Mouse (Mus musculus): ENCODE results near the gene Bik.

Bik gene

DNA sequence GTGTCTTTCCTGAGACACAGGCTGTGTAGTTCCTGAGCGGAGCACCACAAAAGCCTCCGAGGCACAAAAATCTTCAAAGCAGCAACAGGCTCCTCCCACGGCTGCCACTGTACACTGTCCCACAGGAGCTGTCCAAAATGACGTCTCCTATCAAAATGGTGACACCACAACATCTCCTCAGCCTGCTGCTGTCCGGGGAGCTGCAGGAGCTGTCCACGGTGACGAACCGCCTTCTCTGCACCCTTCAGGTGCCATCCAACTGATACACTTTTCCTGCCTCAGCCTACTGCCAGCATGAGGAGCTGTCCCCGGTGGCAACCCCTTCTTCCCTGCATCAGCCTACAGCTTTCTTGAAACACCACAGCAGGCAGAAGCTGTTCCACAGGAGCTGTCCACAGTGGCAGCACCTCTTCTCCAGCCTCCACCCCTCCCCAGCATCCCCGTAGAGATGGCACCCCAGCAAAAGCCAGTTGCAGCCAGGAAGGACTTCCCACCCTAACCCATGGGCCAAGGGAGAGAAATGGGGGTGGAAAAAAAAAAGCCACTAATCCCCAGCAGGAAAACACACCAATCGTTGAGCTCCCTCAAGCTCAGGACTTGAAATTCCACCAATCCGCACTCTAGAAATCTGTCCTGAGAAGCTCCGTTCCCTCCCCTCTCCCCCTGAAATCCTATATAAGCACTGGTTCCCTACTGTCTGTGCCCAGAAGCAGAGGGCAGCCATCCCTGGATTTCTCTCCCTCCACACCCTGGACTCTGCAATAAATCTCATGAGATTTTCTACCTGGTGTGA is 14.0 kb upstream of the Bik start:
- DNase-seq (ENCODE audit: low read depth), result no peak

DNA sequence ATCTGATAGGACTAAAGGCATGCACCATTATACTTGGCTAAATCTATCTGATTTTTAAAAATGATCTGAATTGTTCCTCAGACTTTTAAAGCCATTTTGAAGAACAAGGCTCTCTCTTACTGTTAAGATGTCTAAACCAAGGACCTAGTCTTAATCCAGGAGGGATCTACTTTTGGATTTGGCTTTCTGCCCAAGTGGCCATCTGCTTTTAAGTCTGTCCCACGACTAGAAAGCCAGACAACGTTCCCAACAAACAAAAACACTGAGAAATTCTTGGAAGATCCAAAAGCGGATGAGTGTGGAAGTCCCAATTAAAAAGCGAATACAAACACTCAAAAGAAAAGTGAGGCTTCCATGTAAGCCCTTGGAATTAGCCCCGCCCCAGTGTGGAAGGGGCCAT is 11.6 kb upstream of the Bik start:
- DNase-seq (ENCODE audit: low read depth), result no peak

- peak; percentile 24 for DNase-seq (ENCODE audit: low read depth)
Observed at GRCm38 (mm10) chr15:83518215-83519048, 8.2 kb upstream of the Bik start.

GRCm38 (mm10) chr15:83520861-83521382 is 5.7 kb upstream of the Bik start:
- no peak for DNase-seq (ENCODE audit: low read depth)

GRCm38 (mm10) chr15:83523196-83523595 is 3.5 kb upstream of the Bik start:
- no peak for DNase-seq (ENCODE audit: low read depth)

DNA sequence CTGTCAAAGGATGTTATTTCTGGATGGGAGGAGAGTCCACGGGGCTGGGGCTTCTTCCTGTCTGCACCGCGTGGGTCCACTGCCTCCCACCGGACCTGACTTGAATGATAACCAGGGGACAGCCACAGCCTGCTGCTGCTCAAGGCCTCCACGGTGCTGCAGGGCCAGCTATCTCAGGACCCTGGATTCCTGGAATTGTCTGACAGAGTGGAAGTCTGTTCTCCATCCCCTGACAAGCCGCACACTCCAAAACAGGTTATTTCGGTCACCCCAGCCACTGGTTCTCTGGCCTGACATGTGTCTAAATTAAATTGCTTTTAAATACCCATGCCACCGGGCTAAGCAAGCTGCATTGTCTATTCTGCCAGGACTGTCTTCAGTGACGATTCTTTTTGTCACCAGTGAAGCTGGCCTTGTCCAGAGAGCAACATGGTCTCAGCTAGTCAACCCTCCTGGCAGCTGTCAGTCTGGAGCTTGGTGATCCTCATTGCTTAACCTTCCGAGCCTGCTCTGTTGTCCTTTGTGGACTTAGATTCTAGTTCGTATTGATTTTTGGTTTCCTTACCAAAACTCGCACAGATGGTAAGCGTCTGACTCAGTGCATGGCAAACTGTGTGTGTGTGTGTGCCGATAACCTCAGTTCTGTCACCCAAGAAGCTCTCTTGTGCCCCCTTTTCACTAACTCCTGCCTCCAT is 2.9 kb upstream of the Bik start:
- no peak for DNase-seq (ENCODE audit: low read depth)

GRCm38 (mm10) chr15:83524333-83524729 is 2.3 kb upstream of the Bik start:
- DNase-seq (ENCODE audit: low read depth), result no peak

- DNase-seq (ENCODE audit: low read depth), result no peak
Observed at GRCm38 (mm10) chr15:83527092-83527437, 403 bp downstream of the Bik start.

- no peak for DNase-seq (ENCODE audit: low read depth)
Observed at GRCm38 (mm10) chr15:83527747-83528146, 1.1 kb downstream of the Bik start.

- no peak for DNase-seq (ENCODE audit: low read depth)
Observed at GRCm38 (mm10) chr15:83528892-83529291, 2.2 kb downstream of the Bik start.

DNA sequence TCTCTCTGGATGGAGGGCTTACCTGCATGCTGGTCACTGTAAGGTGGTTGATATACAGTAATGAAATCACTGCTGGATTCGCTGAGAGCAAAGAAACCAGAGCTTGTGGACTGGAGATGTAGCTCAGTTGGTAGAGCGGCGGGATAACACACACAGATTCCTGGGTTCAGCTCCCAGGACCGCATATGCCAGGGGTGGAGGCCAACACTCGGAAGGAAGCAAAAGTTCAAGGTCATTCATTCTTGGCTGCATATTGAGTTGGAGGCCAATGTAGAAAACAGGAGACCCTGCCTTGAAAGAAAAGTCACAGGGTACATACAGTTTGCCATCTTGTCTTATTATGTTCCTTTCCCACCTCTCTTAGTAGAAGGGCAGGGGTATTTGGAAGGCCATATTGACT is 3.1 kb downstream of the Bik start:
- DNase-seq (ENCODE audit: low read depth), result no peak

GRCm38 (mm10) chr15:83530233-83530632 is 3.6 kb downstream of the Bik start:
- DNase-seq (ENCODE audit: low read depth), result no peak

DNA sequence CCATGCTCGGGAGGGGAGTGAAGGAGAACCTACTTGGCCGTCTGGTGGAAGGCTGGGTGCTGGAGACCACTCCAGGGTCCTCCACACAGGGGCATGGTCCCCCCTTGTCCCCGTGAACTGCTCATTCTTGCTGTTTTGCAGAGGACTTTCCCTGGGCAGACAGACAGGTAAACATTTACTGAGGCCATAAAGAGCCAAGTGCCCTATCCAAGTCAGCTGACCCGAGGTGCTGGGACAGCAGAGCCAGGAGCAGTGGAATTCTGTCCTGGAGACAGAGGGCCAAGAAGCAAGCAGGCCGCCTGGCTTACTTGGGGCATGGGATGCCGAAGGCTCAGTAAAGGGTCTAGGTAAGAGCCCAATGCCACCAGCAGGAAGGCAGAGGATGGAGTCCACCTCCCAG is 4.0 kb downstream of the Bik start:
- no peak for DNase-seq (ENCODE audit: low read depth)

GRCm38 (mm10) chr15:83531961-83532469 is 5.4 kb downstream of the Bik start:
- no peak for DNase-seq (ENCODE audit: low read depth)

DNA sequence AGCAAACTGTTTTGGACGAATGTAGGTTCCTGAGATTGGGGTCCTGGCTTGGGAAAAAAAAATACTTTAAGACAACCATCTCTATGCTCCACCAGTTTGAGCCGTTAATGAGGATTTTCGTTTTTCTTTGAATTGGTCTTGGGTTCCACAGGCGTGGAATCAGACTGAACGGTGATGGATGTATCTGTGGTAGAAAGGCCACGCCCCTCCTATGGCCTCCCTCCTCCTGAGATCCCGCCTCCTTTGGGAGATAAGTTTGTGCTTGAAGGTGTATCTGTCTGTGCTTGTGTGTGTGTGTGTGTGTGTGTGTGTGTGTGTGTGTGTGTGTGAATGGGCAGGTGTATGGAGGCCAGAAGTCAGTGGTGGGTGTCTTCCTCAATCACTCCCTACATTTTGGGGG is 5.9 kb downstream of the Bik start:
- no peak for DNase-seq (ENCODE audit: low read depth)

GRCm38 (mm10) chr15:83534960-83535889 is 8.6 kb downstream of the Bik start:
- no peak for DNase-seq (ENCODE audit: low read depth)

GRCm38 (mm10) chr15:83535890-83536231 is 9.2 kb downstream of the Bik start:
- no peak for DNase-seq (ENCODE audit: low read depth)

DNA sequence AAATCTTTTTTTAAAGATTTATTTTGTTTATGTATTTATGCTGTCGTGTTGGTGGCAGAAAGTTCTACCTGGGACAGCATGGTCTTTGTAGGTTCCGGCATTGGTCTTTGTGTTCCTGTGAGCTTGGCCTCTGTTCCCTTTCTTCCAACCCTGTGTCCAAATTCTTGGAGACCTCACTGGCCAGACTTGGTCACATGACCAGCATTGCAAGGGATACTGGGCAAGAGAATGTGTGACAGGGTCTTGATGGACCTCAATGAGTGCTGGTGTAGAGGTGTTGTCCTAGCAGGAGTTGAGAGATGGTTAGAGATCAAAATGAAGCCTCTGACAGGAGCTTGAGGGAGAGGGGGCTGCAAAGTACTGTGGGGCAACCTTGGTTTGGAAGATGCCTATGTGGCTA is 12.2 kb downstream of the Bik start:
- DNase-seq (ENCODE audit: low read depth), result no peak

- no peak for DNase-seq (ENCODE audit: low read depth)
Observed at GRCm38 (mm10) chr15:83539905-83540304, 13.2 kb downstream of the Bik start.

GRCm38 (mm10) chr15:83541647-83542287 is 15.1 kb downstream of the Bik start:
- no peak for DNase-seq (ENCODE audit: low read depth)

DNA sequence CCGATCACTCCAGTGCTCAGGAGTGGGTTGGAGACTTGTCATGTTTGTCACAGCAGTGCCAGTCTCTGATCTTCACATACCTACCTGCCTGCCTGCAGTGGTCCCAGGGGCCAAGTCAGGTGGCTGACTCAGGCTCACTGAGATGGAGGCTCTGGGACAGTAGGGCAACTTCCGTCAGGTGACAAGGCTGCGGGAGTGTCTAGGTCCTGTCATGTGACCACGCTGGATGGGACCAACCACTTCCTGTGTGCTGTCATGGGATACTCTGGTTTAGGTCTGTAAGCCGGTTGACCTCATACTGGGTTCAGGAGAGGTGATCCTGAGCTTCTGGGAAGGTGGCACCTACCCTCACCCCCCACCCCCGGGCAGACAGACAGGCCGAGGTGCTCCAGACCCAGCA is 19.4 kb downstream of the Bik start:
- DNase-seq (ENCODE audit: low read depth), result no peak
